Mouse (Mus musculus): Measurements from ENCODE around the gene Ptpn3.

- TF ChIP-seq POLR2A (IDR thresholded peaks at IDR 0.05; ENCODE audit: low read depth, low read length) (no peak), MAX (IDR thresholded peaks at IDR 0.05; ENCODE audit: low read length) (no peak), CTCF (conservative IDR thresholded peaks at IDR 0.05 in 1 of 2, IDR thresholded peaks at IDR 0.05 in 1 of 2; ENCODE audit: low read depth in 2 of 2, low read length in 2 of 2) (no peak), CHD2 (IDR thresholded peaks at IDR 0.05; ENCODE audit: low read length) (no peak), E2F4 (IDR thresholded peaks at IDR 0.05; ENCODE audit: insufficient replicate concordance, low read depth, low read length) (no peak), EP300 (IDR thresholded peaks at IDR 0.05; ENCODE audit: low read length) (no peak), HCFC1 (IDR thresholded peaks at IDR 0.05; ENCODE audit: low read depth, low read length) (no peak), MAFK (IDR thresholded peaks at IDR 0.05; ENCODE audit: insufficient replicate concordance, low read length) (no peak), MAZ (IDR thresholded peaks at IDR 0.05; ENCODE audit: low read depth, low read length) (no peak), POLR2AphosphoS2 (IDR thresholded peaks at IDR 0.05; ENCODE audit: low read depth, low read length) (no peak), USF1 (IDR thresholded peaks at IDR 0.05; ENCODE audit: low read depth, low read length) (no peak), TBP (conservative IDR thresholded peaks at IDR 0.05; ENCODE audit: low read depth, low read length) (no peak), NELFE (IDR thresholded peaks at IDR 0.05; ENCODE audit: low read depth, low read length) (no peak)
These were observed 63.5 kb downstream of the Ptpn3 start for GRCm38 (mm10) chr4:57238118-57238517.
